Mouse (Mus musculus): ENCODE results near the gene Tll2.

The Tll2 gene

DNA sequence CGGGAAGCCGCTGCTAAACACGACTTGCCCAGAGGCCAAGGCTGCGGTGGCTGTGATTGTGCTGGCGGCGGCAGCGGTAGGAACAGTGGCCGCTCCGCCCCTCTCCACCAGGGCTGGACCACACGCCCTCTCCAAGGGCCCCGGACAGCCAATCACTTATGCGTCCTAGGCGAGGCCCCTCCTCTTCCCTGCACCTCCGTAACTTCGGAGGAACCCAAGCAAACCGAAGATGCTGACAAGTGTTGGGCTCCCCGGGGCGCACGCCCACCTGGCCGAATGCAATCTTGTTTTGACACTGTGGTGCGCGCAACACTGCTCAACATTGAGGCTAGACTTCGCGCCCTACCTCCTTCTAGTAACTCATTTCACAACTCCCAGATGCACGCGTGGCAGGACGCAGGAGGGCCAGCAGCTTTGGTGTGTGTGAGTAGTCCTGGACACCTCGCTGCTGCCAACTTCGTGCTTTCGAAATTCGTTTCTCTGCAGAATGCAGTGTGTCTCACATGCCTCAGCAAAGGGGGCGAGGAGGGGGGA lies at the start of gene Tll2:
Gene Tll2 (minus strand): TSS at position 25 of the 534 bp plus-strand sequence.
- peak; percentile 56 for DNase-seq (ENCODE audit: low spot score)

DNA sequence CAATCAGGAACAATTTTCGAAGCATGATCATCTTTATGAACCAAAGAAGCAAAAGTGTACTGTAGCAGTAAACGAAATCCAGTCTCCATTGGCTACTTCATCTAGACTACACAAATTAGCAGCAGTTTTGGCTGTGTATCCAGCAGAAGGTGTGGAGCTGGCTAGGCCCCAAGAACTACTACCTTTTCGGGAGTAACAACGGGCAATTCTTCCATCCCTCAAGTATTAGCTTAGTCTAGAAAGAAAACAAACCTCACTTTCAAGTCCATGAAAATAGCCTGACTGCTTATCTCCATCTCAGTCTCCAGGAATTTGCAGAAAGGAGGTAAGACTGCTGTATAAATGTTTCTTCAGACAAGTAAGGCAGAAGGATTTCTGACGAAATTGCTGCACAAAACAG lies 47.9 kb upstream of the Tll2 start:
- no peak for DNase-seq (ENCODE audit: low spot score)

DNA sequence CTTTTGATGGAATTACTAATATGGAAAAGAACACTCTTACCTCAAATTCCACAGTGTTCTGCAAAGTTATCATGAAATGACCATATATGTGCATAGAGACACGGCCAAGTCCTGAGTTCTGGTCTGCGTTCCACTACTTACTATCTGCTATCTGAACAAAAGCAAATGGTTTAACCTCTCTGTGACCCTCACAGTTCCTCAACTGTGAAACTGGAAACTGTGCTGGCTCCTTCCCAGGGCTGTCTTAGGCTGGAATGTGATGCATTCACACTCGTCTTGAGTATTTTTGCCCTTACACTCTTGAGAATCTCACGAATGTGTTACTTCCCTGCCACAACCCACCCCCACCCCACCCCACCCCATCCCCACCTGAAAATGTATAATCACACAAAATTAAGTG lies 42.3 kb upstream of the Tll2 start:
- no peak for DNase-seq (ENCODE audit: low spot score)

DNA sequence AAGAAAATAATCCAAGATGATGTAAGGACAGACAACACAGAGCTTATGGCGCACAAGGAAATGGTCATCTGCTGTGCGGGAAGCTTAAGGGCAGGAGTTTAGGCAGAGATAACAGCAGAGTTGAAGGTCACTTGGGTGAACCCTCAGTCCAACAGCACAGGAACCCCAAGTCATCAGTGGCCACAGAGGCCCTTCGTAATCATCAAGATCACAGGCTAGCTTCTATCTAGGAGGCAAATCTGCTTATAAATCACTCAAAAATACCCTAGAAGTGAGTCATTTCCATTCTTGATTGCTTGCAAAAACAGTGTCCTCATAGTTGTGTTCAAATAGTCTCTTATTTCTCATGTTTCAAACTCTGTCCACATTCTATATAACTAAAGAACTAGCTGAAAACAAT lies 41.6 kb upstream of the Tll2 start:
- DNase-seq (ENCODE audit: low spot score): no peak

DNA sequence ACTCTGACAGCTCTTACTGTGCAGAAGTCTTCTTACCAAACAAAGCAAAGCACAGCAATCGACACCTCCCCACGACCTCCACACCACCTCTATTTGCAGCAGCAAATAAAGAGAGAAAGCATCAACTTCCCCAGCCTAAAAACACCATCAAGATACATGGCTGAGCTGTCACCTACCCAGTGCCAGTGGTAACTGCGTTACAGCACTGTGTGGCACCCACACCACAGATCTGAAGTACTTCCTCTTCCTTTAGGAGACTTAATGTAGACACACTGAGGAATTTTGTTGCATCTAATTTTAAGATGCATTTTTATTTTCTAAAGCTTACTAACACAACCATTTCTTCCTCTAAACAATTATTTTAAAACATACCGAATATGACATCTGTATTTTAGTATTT lies 39.6 kb upstream of the Tll2 start:
- no peak for DNase-seq (ENCODE audit: low spot score)

DNA sequence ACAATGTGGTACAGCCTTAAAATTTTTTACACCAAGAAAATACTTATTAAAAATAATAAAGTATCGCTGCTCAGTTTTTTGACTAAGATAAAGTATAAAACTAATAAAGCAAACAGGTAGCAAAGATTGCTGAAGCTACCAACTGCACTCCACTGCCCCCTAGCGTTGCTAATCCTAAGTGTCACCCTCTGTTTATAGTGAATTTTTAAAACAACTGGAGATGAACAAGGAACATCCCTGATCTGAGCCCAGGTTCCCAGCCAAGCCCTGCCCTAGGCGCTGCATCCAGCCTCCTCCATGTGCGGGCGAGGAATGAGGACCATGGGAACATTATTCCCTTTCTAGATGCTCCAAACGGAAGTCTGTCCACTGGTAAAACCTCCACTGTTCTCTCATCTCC lies 37.9 kb upstream of the Tll2 start:
- DNase-seq (ENCODE audit: low spot score): peak; percentile 56

DNA sequence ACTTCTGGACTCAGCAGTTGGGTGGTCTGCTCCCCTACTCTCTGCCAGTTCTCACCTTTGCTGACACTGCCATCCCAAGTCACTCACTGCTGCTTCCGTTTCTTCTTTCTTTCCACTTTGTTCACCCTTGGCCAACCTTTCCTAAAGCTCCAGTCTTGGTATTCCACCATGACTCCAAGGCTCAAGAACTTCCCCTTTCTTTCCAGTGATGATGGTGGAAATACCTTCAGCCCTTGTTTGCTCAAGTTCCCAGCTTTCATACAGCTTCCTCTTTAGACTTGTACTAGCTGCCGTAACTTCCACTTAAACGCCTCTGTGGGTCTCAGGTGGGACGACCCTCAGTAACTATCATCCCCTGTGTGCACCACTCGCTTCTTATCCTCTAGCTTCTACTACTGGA lies 35.4 kb upstream of the Tll2 start:
- no peak for DNase-seq (ENCODE audit: low spot score)

DNA sequence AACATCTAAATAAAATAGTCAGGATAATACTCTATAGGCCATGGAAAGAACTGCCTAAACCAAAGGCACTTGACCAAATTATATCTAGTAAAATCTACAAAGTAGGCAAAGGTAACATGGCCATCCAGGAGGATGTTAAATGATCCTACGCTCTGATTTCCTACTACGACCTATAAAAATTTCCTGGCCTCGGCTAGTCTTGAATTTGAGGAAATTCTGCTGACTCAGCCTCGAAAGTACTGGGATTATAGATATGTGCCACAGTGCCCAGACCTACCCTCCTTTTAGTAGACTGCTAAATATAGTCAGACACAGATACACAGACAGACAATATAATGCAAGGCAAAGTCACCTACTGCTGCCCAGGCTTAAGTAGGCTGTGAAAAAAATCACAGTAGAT lies 27.1 kb upstream of the Tll2 start:
- DNase-seq (ENCODE audit: low spot score): no peak

DNA sequence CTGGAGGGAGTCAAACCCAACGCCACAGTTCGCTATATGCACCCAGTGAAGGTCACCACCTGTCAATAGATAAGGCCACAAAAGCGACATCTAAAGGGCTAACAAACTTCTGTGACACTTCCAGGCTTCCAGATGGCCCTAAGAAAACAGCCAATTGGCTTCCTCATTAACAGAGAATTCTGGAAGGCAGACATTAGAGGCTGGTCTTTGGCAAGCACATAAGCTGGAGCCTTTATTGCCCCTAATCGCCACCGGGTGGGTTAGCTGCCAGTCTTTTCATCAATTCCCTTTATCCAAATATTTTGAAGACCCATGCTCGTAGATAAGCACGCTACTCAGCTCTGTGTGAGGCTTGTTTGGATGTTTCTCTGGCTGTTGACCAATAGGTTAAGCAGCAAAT lies 1.7 kb upstream of the Tll2 start:
- no peak for DNase-seq (ENCODE audit: low spot score)

DNA sequence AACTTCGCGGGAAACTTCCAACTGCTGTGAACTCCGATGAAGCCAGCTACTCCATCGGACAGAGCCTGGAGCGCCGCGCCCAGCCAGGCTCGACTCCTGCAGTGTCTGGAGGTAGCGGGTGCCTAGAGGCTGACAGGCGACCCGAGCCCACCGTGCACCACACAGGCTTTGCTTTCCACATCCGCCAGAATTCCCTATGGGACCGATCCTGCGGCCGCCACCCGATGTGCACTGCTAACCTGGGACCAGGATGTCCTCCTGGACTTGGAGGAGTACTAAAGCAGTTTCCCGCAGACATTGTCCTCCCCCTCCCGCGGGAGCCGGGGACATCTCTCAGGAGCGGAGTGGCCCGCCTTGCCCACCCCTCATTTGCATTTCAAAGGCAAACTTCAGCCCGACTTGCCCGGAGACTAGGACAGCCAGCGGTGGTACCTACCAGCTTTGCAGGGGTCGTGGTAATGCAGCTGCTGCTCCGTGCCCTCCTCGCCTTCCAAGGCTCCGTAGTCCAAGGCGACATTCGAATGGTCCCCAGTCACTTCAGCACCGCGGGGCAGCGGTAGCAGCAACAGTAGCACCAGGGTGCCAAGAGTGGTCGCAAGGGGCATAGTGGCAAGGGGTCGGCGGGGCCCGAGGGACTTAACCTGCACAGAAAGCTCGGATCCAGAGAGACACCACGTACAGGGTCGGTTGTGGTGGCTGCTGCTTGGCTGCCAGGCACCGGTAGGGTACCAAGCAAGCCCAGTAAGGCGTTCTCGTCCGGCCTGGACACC lies 409 bp downstream of the Tll2 start:
- DNase-seq (ENCODE audit: low spot score): no peak

DNA sequence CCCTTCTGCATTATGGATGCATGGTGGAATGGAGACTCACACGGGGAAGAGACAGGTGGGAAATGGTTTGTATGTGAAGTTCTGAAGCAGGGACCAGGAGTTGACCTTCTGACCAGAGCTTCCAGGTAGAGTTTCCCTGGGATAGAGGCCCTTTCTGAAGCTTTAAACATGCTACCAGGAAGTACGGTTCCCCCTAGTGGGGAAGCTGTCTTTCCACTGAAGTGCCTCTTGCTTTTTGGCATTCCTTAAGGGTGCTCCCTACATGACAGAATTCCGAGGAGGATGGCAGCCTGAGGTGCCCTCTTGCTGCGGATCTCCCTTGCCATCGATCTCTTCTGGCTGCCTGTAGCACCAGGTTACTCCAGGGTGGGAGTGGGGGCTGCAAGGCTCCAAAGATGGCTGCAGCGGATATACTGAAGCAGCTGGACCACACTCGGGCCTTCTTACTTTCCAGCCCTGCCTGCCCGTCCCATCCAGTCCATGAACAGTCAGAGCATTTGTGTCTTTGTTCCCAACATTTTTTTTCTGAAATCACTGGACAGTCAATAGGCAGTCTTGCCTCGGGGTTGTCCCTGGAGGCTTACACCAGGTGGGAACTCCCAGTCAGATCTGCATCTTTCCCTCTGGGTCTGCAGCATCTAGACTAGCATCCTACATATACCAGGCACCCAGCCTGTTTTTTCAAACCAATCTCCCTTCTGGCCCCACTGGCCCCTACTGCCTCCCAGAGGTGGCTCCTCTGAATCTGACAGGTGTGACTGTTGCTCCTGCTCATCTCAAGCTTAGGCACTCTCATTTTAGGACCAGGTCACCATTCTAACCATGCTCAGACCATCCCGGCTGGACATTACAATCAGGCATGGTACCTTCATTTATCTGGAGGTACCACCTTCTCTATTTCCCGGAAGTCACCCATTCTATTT lies 2.2 kb downstream of the Tll2 start:
- no peak for DNase-seq (ENCODE audit: low spot score)

DNA sequence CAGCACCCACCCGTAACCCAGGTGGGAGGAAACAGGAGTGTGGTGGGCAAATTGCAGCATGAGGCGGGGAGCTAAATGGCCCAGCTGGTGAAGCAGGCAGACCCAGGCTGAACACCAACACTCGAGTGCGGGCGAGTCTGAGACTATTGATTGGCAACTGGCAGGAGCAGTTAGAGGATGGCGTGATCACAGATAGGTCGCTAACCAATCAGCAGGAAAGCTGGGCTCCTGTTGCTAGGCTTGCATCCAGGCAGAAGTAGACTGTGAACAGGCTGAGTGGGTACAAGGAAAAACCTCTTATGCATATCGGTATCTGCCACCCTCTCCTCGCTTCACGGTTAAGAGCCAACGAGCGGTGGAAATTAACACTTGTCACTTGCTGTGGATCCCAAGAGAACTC lies 9.0 kb downstream of the Tll2 start:
- DNase-seq (ENCODE audit: low spot score): no peak

DNA sequence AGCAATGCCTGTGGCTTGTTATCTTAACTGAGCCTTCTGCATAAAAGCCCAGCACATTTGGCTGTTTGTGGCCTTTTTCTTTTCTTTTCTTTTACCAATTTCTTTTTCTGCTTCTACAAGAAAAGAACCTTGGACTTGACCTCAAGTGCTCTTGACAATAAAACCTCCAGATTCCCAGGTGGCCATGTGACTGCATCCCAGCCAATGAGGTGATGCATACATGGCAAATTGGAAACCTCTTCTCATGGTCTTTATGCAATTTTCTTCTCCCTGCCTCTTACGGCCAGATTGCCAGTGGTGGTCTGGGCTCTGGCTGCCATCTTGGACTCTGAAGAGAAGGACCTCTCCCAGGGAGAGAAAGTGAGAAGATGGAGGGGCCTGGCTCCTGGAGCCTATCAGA lies 13.3 kb downstream of the Tll2 start:
- no peak for DNase-seq (ENCODE audit: low spot score)

DNA sequence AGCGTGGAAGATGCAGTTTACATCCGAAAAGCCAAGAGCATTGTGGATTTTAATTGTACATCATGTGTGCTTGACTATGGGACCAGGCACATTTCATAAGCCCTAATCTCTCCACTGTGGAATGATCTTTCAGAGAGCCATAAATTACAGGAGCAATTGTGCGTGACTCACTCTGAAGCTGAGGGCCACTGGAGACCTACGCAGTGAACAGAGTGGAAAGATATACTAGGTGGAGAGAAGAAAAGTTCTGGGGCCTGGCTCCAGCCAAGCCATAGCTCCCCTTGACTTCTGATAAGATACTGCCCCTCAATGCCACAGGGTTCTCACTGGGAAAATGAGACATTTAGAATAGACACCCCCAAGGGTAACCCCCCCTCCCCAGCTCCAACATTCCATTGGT lies 13.7 kb downstream of the Tll2 start:
- DNase-seq (ENCODE audit: low spot score): no peak

DNA sequence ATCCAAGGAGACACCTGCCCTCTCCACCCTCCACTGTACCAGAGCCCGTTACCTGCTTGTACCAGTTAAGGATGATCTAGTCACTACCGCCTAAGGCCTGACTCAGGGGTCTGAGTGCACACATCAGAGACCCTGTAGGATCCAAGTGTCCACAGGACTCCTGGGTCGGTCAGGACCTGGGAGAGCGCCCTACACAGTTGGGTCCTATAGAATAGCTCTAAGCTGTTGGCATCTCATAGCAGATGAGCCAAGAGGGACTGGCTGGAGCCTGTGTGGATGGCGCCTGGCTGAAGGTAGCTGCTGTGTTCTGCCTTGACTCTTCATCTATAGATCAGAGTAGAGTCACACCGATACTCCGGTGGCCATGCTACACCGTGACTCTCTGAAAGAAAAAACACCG lies 14.9 kb downstream of the Tll2 start:
- no peak for DNase-seq (ENCODE audit: low spot score)

DNA sequence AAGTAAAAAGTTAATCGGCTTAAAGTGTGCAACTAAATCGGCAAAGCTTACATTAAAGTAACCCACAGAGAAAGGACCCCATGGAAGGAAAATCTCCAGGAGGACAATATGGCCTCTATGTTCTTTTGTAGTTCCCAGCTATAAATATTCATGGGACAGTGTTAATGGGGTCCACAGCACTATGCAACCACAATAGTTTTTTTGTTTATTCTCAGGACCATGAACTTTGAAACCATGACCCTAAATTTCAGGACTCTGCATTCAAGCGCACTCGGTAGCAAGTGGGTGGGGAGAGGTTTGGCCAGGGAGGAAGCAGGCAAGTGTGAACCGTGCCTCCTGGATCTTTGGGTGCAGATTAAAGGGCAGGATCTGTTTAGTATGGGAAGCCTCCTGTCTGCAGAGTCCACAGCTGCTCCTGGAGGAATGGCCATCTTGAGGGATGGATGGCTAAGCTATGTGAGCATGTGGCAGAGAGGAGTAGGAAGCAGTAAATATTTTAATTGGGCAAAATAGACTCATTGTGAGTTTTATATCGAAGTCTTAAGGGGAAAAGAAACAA lies 15.7 kb downstream of the Tll2 start:
- no peak for DNase-seq (ENCODE audit: low spot score)

DNA sequence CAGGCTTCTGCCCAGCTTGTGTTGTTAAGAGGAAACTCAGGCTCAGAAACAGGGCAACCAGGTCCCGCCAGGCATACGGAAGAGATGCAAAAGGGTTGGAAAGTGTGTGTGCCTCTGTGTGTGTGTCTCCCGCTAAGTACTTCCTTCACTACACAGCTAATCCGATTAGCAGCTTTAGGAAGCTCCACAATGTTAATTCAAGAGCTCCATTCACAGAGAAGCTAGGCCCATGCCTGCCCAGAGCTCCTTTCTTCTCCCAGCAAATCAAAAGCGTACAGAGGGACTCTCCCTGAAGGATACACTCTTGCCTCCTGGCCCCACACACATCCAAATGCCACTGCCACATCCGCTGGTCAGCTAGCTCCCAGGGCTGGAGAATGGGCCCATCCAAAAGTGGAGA lies 29.3 kb downstream of the Tll2 start:
- no peak for DNase-seq (ENCODE audit: low spot score)

DNA sequence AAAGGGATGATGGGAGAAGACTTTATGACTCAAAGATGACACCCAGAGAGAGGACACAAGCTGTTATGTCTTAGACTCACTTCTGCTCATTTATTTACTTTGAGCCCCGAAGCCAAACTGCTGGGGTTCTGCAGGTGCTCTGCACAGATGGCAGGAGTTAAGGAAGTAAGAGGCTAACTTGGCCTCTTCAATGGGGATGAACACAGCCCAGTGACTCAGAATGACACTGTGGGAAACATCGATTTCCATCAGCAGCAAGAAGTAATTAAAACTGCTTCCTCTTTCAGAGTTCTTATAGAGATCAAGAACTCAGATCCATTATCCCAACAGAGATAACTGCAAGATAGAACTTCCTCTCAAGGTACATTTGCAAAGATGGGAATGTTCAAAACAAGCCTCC lies 29.8 kb downstream of the Tll2 start:
- no peak for DNase-seq (ENCODE audit: low spot score)

DNA sequence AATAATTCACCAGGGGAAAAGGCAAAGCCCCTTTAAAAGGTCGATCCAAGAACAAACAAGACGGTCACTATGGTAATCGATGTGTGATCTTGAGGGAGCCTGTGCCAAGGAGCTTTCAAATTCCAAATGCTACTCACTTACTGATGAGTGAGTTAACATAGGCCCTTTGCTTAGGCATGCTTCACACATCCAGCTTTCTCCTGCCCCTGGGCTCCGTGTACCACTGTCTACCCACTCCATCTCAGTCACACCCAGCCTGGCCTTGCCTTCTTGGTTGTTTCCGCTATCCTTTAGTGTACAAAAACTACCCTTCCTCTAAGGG lies 40.8 kb downstream of the Tll2 start:
- DNase-seq (ENCODE audit: low spot score): no peak

DNA sequence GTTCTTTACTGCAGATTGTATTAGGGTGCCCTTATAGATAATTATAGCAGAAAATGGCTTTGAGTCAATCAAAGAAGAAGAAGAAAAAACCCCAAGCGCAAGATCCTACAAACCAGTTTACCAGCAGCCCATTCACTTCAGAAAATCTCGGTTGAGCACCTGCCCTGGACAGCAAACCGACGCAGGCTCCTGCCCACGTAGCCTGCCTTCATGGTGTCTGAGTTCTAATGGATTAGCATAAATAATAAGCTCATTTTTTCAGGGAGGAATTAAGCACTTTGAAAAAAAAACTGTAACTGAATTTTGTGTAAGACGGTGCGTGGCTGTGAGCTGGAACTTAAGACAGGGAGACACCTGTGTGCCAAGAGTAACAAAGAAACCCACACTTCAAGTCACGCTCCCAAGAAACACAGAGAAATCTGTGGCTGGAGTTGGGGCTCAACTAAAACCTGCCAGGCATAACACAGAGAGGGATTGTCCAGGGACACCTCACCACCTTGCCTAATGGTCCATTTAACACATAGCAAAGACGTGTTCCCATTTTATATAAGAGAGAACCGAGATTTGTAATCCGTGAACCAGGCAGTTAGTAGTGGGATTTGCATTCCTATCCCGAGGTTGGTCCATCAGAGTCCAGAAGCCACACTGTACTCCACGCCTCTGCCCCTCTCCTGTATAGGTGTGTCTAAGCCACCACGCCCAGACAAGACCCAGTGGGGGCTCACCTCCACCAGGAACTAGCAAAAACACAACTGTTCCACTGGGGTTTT lies 41.3 kb downstream of the Tll2 start:
- DNase-seq (ENCODE audit: low spot score): no peak

DNA sequence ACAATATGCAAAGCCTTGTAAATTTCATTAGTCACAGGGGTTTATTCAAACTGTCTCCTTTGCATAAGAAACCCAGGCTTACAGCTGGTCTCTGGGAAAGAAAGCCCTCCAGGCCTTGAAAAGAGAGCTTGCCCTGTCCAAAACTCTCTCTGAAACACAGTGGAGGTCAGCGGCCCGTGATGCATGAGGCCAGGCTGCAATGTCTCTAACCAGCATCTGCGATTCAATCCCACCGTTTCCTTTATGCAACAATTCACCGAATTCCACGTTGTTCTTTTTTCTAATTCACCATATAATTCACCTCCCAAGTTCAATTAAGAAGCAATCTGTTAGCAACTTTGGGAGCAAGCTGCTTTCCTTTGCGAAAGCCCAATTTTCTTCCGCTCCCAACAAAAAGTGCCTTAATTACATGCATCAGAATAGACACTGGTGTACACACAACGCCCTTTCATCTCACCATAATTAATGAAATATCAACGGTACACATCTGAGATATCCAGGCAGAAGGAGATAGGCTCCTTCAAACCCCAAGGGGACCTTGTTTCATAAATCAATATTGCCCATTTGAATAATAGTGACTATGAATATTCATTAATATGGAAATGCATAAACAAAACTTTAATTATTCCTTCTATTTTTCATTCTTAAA lies 42.1 kb downstream of the Tll2 start:
- DNase-seq (ENCODE audit: low spot score): no peak

DNA sequence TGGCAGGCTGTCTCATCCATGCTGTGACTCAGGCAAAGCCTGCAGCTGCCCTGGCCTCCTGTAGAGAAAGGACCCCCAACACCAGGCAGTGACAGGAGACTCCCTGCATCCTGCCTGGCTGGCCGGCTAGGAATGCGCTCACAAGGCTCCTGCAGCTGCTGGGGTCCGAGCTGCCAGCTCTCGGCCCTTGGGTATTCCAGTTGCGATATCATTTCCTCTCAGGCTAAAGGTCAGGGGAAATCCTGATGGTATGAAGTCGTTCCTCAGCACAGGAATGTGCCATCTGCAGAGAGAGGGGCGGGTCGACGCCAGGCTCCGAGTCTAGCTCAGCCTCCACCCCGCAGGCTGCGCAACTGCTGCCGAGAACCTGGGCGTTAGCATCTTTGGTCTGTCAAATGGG lies 46.2 kb downstream of the Tll2 start:
- no peak for DNase-seq (ENCODE audit: low spot score)
